Mouse (Mus musculus) lung, postnatal 25 days (tissue): Measurements from ENCODE around the gene Miga2.

Experiments used
- DNase-seq: peaks from one replicate; pipeline ENCODE4 v3.0.0; 2022; ENCODE audit warnings: low spot score

Miga2 gene

DNA sequence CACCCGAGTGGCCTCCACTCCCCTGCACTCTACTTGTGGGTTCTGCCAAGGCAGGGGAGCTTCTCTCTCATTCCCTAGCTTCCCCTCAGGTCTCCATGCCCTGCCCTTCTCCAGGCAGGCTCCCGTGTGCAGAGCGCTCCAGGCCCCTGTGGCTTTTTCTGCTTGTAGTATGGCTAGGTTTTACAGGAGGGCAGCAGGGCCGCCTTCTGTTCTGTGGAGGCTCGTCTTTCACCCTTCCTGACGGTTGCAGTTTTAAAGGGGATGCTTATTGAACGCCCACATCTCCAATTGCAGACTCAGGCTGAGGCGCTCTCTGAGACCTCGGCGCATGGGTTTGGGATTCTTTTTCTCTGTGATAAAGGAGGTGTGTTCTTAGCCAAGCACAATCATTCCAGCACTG, 55.1 kb downstream of the Miga2 start:
- DNase-seq, result no peak

DNA sequence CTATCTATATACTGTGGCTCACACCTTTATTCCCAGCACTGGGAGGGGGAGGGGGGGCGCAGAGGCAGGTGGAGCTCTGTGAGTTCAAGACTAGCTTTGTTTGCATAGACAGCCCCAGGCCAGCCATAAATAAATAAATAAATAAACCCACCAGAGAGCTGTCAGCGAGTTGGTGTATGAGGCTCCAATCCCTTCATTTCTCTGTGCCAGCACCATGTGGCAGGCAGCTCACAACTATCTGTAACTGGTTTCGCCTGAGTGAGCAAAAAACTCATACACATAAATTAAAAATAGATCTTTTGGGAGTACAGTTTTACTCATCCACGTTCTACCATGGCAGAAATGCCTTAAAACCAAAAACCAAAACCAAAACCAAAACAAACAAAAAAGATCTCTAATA, 57.4 kb downstream of the Miga2 start:
- DNase-seq, result no peak

DNA sequence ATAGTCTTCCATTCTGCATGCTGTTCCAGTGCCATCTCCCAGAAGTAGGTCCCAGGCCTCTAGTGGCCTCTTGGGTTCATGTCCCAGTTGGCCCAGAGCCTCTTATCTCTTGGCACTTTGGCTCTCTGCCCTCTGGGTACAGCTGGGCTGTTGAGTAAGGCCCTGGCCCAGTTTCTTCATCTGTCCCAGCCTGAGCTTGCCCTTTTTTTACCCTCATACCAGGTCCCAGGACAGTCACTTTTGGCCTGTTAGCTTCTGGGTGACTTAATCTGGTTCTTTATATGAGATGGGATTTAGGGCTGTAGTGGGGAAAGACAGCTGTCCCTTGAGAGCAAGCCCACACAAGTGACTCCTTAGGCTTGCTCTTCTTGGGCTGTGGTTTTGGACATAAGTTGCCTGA, 65.1 kb downstream of the Miga2 start:
- DNase-seq, result peak; percentile 49
